Mouse (Mus musculus) hindbrain, embryonic 15.5 days (tissue): ENCODE results near the gene Olfr979. TPM values are rescaled to one million over a fixed set of nuclear protein-coding genes. Genes with fewer than 3 reads are reported as not detected.
"Not testable (repeated sequence)": the region's sequence is repeated elsewhere in the genome, so short reads cannot be mapped to it uniquely, and the experiment has no call there.

Source experiments
- ATAC-seq: fragments of 200-750 bp; cut with Nextera tagmentation; 2 replicates; pipeline ENCODE4 v1.8.0; 2017; ENCODE audit warnings: low read depth, moderate number of reproducible peaks, moderate TSS enrichment; ENCODE audit not compliant: low FRiP score
- H3K27ac ChIP-seq: fragments of 300-500 bp; sonication (generic); replicated peaks from 2 replicates; pipeline ENCODE4 v1.5.1; 2015; ENCODE audit warnings: mild to moderate bottlenecking, inconsistent platforms
- H3K27me3 ChIP-seq: fragments of 300-500 bp; sonication (generic); 2 replicates; pipeline ENCODE4 v1.6.1; 2015; ENCODE audit warnings: control low read depth, inconsistent platforms
- H3K36me3 ChIP-seq: fragments of 300-500 bp; sonication (generic); 2 replicates; pipeline ENCODE4 v1.6.1; 2015; ENCODE audit warnings: control low read depth, inconsistent platforms
- H3K4me1 ChIP-seq: fragments of 300-500 bp; sonication (generic); replicated peaks from 2 replicates; pipeline ENCODE4 v1.6.1; 2015; ENCODE audit warnings: control low read depth, inconsistent platforms
- H3K4me2 ChIP-seq: fragments of 300-500 bp; sonication (generic); 2 replicates; pipeline ENCODE4 v1.6.1; 2015; ENCODE audit warnings: moderate library complexity, mild to moderate bottlenecking, inconsistent platforms
- H3K4me3 ChIP-seq: fragments of 300-500 bp; sonication (generic); 2 replicates; pipeline ENCODE4 v1.5.1; 2015; ENCODE audit warnings: mild to moderate bottlenecking, inconsistent platforms
- H3K9ac ChIP-seq: fragments of 300-500 bp; sonication (generic); 2 replicates; pipeline ENCODE4 v1.6.1; 2015; ENCODE audit warnings: inconsistent platforms
- H3K9me3 ChIP-seq: fragments of 300-500 bp; sonication (generic); 2 replicates; pipeline ENCODE4 v1.6.1; 2016; ENCODE audit warnings: control low read depth, inconsistent platforms
- WGBS: fragments of 180-500 bp; shearing (Covaris S2); methylation state at CpG from one replicate; pipeline ENCODE4 v1.1.7; 2015; 5-methylcytosine and 5-hydroxymethylcytosine counted together
- polyA plus RNA-seq: library from polyadenylated mRNA; unstranded; fragments of >200 nt; fragmentation: Nextera tagmentation; extraction: Ambion mirVana; gene quantifications from 2 replicates; pipeline ENCODE4 v1.2.1, GENCODE M21; 2015

Gene Olfr979
- not detected in 2 replicates for polyA plus RNA-seq

- Histone ChIP-seq H3K4me2 (no peak within 1 kb of the TSS), H3K27me3 (no peaks in the 10 kb centered on the region), H3K27ac (no peak within 1 kb of the TSS), H3K4me1 (no peaks in the 10 kb centered on the region), H3K9me3 (no peaks in the 10 kb centered on the region), H3K4me3 (no peak within 1 kb of the TSS), H3K36me3 (no peaks in the 10 kb centered on the region), H3K9ac (no peak within 1 kb of the TSS)
- ATAC-seq = no peak
- 96% methylated on average over 1 of the region's 1 CpGs for WGBS
Measured at GRCm38 (mm10) chr9:40003365-40003764, at the start of gene Olfr979. Olfr979 (minus strand) TSS chr9:40003465.

- Histone ChIP-seq H3K4me1 (no peaks in the 10 kb centered on the region), H3K4me2 (no peak overlapping the region), H3K36me3 (no peaks in the 10 kb centered on the region), H3K9me3 (no peaks in the 10 kb centered on the region), H3K9ac (no peak overlapping the region), H3K4me3 (no peak overlapping the region), H3K27ac (no peak overlapping the region), H3K27me3 (no peaks in the 10 kb centered on the region)
- no peak for ATAC-seq
- WGBS = 91% methylated on average over 19 of the region's 19 CpGs
Measured at GRCm38 (mm10) chr9:40050138-40050537, 46.9 kb upstream of the Olfr979 start.

- Histone ChIP-seq H3K9me3 (no peaks in the 10 kb centered on the region), H3K27ac (no peak within 1 kb of the TSS), H3K9ac (no peak within 1 kb of the TSS), H3K27me3 (no peaks in the 10 kb centered on the region), H3K4me1 (no peaks in the 10 kb centered on the region), H3K4me2 (no peak within 1 kb of the TSS), H3K4me3 (no peak within 1 kb of the TSS), H3K36me3 (no peaks in the 10 kb centered on the region)
- WGBS = 72% methylated on average over 2 of the region's 2 CpGs
- no peak for ATAC-seq
Measured at GRCm38 (mm10) chr9:40021164-40021563, 17.9 kb upstream of the Olfr979 start, which contains the start of gene Olfr981. Olfr981 (plus strand) TSS chr9:40021464.

- Histone ChIP-seq H3K4me2 (no peak within 1 kb of the TSS), H3K4me1 (no peaks in the 10 kb centered on the region), H3K27me3 (no peaks in the 10 kb centered on the region), H3K27ac (no peak within 1 kb of the TSS), H3K36me3 (no peaks in the 10 kb centered on the region), H3K4me3 (no peak within 1 kb of the TSS), H3K9me3 (no peaks in the 10 kb centered on the region), H3K9ac (no peak within 1 kb of the TSS)
- 84% methylated on average over 1 of the region's 1 CpGs for WGBS
- ATAC-seq = no peak
Measured at GRCm38 (mm10) chr9:40009482-40009881, 6.2 kb upstream of the Olfr979 start, which contains the start of gene Olfr980. Olfr980 (minus strand) TSS chr9:40009582.

- no peak within 1 kb of the TSS for H3K4me3 ChIP-seq
- H3K9ac ChIP-seq = no peak within 1 kb of the TSS
- no peaks in the 10 kb centered on the region for H3K4me1 ChIP-seq
- H3K27ac ChIP-seq = no peak within 1 kb of the TSS
- H3K9me3 ChIP-seq = no peaks in the 10 kb centered on the region
- no peak for ATAC-seq
- no peaks in the 10 kb centered on the region for H3K36me3 ChIP-seq
- WGBS = 87% methylated on average over 2 of the region's 2 CpGs
- H3K4me2 ChIP-seq = no peak within 1 kb of the TSS
- H3K27me3 ChIP-seq = no peaks in the 10 kb centered on the region
Measured at GRCm38 (mm10) chr9:39991813-39992212, 11.5 kb downstream of the Olfr979 start, which contains the start of gene Olfr978. Olfr978 (plus strand) TSS chr9:39992113.

- not testable (repeated sequence) for H3K27me3 ChIP-seq, H3K27ac ChIP-seq, H3K4me3 ChIP-seq, ATAC-seq, H3K36me3 ChIP-seq, H3K4me2 ChIP-seq, H3K4me1 ChIP-seq, H3K9me3 ChIP-seq, H3K9ac ChIP-seq
- 93% methylated on average over 1 of the region's 1 CpGs for WGBS
Measured at GRCm38 (mm10) chr9:39976581-39977145, 26.6 kb downstream of the Olfr979 start.

GRCm38 (mm10) chr9:39961033-39961432 lies 42.2 kb downstream of the Olfr979 start, which contains the start of gene Olfr976:
Olfr976 (minus strand) TSS chr9:39961133.
- H3K9me3 ChIP-seq, H3K27me3 ChIP-seq, H3K27ac ChIP-seq, H3K4me1 ChIP-seq, H3K4me2 ChIP-seq, H3K36me3 ChIP-seq, ATAC-seq, H3K9ac ChIP-seq, H3K4me3 ChIP-seq: not testable (repeated sequence)
- WGBS = 90% methylated on average over 8 of the region's 9 CpGs

GRCm38 (mm10) chr9:39951946-39952345 lies 51.3 kb downstream of the Olfr979 start, which contains the start of gene Olfr975:
Olfr975 (minus strand) TSS chr9:39952046.
- H3K27ac ChIP-seq = no peak within 1 kb of the TSS
- H3K4me2 ChIP-seq = no peak within 1 kb of the TSS
- H3K9ac ChIP-seq = no peak within 1 kb of the TSS
- no peaks in the 10 kb centered on the region for H3K9me3 ChIP-seq
- 64% methylated on average over 1 of the region's 1 CpGs for WGBS
- ATAC-seq = no peak
- no peak within 1 kb of the TSS for H3K4me3 ChIP-seq
- H3K4me1 ChIP-seq = no peaks in the 10 kb centered on the region
- no peaks in the 10 kb centered on the region for H3K36me3 ChIP-seq
- no peaks in the 10 kb centered on the region for H3K27me3 ChIP-seq

Other genes with a start within 250 kb of the Olfr979 start
- gene Olfr968, start 220.2 kb downstream of the Olfr979 start, polyA plus RNA-seq = not detected in 2 replicates
- gene Olfr969, start 212.5 kb downstream of the Olfr979 start, polyA plus RNA-seq = not detected in 2 replicates
- not detected in 2 replicates for gene Olfr970, start 194.6 kb downstream of the Olfr979 start, polyA plus RNA-seq
- not detected in 2 replicates for gene Olfr971, start 166.6 kb downstream of the Olfr979 start, polyA plus RNA-seq
- gene Olfr972, start 137.0 kb downstream of the Olfr979 start, polyA plus RNA-seq = not detected in 2 replicates
- not detected in 2 replicates for gene Olfr229, start 96.1 kb downstream of the Olfr979 start, polyA plus RNA-seq
- gene Olfr974, start 66.0 kb downstream of the Olfr979 start, polyA plus RNA-seq = not detected in 2 replicates
- gene Olfr975, start 51.4 kb downstream of the Olfr979 start, polyA plus RNA-seq = 0.05 TPM in 1 of 2 replicates, not detected in the other
- gene Olfr976, start 42.3 kb downstream of the Olfr979 start, polyA plus RNA-seq = not detected in 2 replicates
- not detected in 2 replicates for gene Olfr978, start 11.4 kb downstream of the Olfr979 start, polyA plus RNA-seq
- gene Olfr980, start 6.1 kb upstream of the Olfr979 start, polyA plus RNA-seq = not detected in 2 replicates
- gene Olfr981, start 18.0 kb upstream of the Olfr979 start, polyA plus RNA-seq = not detected in 2 replicates
- gene Olfr982, start 70.4 kb upstream of the Olfr979 start, polyA plus RNA-seq = not detected in 2 replicates
- not detected in 2 replicates for gene Olfr983, start 90.1 kb upstream of the Olfr979 start, polyA plus RNA-seq
- gene Olfr984, start 110.7 kb upstream of the Olfr979 start, polyA plus RNA-seq = not detected in 2 replicates
- gene Olfr985, start 126.7 kb upstream of the Olfr979 start, polyA plus RNA-seq = not detected in 2 replicates
- gene Tmem225, start 144.7 kb upstream of the Olfr979 start, polyA plus RNA-seq = not detected in 2 replicates
- not detected in 2 replicates for gene Olfr986, start 177.5 kb upstream of the Olfr979 start, polyA plus RNA-seq
- gene Zfp202, start 188.9 kb upstream of the Olfr979 start, polyA plus RNA-seq = 10.3 and 10.9 TPM in 2 replicates